Mouse (Mus musculus) lung, postnatal 25 days (tissue): ENCODE results near the gene Adssl1.

Source experiments
- DNase-seq: peaks from one replicate; pipeline ENCODE4 v3.0.0; 2022; ENCODE audit warnings: low spot score

Adssl1 gene

GRCm38 (mm10) chr12:112619686-112620353 lies at the start of gene Adssl1:
Adssl1 (plus strand) TSS chr12:112620045.
- DNase-seq, result no peak

- DNase-seq, result no peak
Measured at GRCm38 (mm10) chr12:112570160-112570559, 49.7 kb upstream of the Adssl1 start.

GRCm38 (mm10) chr12:112571064-112571463 lies 48.8 kb upstream of the Adssl1 start:
- DNase-seq, result no peak

GRCm38 (mm10) chr12:112575274-112575986 lies 44.4 kb upstream of the Adssl1 start:
- DNase-seq, result no peak

GRCm38 (mm10) chr12:112576341-112576740 lies 43.5 kb upstream of the Adssl1 start:
- no peak for DNase-seq

GRCm38 (mm10) chr12:112576749-112577148 lies 43.1 kb upstream of the Adssl1 start:
- DNase-seq, result no peak

- no peak for DNase-seq
Measured at GRCm38 (mm10) chr12:112578296-112579090, 41.4 kb upstream of the Adssl1 start.

GRCm38 (mm10) chr12:112579430-112579829 lies 40.4 kb upstream of the Adssl1 start:
- no peak for DNase-seq

- no peak for DNase-seq
Measured at GRCm38 (mm10) chr12:112579926-112580325, 39.9 kb upstream of the Adssl1 start.

- DNase-seq, result no peak
Measured at GRCm38 (mm10) chr12:112581113-112581512, 38.7 kb upstream of the Adssl1 start.

- no peak for DNase-seq
Measured at GRCm38 (mm10) chr12:112584954-112585353, 34.9 kb upstream of the Adssl1 start.

GRCm38 (mm10) chr12:112585924-112586538 lies 33.8 kb upstream of the Adssl1 start:
- no peak for DNase-seq

- DNase-seq, result no peak
Measured at GRCm38 (mm10) chr12:112587125-112588124, 32.4 kb upstream of the Adssl1 start.

- peak; percentile 87 for DNase-seq
Measured at GRCm38 (mm10) chr12:112588426-112589256, 31.2 kb upstream of the Adssl1 start, which contains the start of gene Inf2. Inf2 (plus strand) TSS chr12:112588784.

- DNase-seq, result no peak
Measured at GRCm38 (mm10) chr12:112589491-112590191, 30.2 kb upstream of the Adssl1 start.

- no peak for DNase-seq
Measured at GRCm38 (mm10) chr12:112590566-112591239, 29.1 kb upstream of the Adssl1 start.

- DNase-seq, result no peak
Measured at GRCm38 (mm10) chr12:112591240-112591639, 28.6 kb upstream of the Adssl1 start.

- DNase-seq, result no peak
Measured at GRCm38 (mm10) chr12:112591730-112592129, 28.1 kb upstream of the Adssl1 start.
